Mouse (Mus musculus): Measurements from ENCODE around the gene Pdcl2.

Gene Pdcl2

DNA sequence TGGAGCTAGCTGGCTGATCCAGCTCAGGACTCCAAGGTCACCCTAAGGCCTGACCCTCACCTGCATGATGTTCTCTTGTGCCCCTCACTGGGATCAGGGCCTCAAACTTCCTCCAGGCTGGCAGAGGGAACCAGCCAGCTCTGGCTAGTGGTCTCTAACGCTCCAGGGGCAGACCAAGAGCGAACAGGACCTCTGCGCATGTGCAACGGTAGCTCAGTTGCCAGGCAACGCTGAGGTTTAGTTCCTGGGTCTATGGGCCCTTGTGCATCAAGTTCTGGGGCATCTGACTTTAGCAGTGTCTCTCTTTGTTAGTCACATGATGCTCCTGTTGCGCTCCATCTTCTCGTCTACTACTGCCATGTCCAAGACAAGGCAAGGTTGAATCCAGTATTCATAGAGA is at the start of gene Pdcl2:
Gene Pdcl2 (minus strand): TSS at position 204 of the 400 bp plus-strand sequence.
- CTCF ChIA-PET, result interaction anchor here in 2 of 4 experiments (0.6 to 0.7 kb wide), 2 partner anchors 100 to 123 kb away, joined by 3 to 4 read pairs; no protein-coding TSS in a partner anchor

DNA sequence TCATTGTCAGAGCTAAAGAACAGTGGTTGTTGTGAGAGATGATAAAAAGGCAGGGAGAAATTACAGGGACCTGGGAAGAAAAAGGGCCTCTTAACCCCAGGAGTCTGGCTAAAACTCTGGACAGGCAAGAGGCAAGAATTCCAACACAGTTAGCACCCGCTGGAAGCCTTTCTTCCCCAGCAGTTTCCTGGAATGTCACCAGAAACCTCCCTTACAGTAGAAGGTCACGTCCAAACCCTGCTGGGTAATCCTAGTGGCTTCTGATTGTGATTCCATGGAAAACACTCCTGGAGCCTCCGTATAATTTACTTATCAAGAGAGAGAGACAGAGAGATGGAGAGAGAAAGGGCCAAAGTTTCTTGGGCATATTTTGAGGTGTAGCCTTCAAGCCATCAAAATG is 48.3 kb upstream of the Pdcl2 start:
- POLR2A ChIA-PET, result no interaction called here
- CTCF ChIA-PET, result no interaction called here

More for the DNA sequence above, at the start of gene Pdcl2:
- POLR2A ChIA-PET, result interaction anchor here in 3 of 4 experiments (0.5 to 2.5 kb wide), 21 partner anchors 9 to 148 kb away, joined by 3 to 32 read pairs (median 4); partner anchors contain the start of genes Clock (in 3 of the 3) and Tmem165 (in 1 of the 3)

DNA sequence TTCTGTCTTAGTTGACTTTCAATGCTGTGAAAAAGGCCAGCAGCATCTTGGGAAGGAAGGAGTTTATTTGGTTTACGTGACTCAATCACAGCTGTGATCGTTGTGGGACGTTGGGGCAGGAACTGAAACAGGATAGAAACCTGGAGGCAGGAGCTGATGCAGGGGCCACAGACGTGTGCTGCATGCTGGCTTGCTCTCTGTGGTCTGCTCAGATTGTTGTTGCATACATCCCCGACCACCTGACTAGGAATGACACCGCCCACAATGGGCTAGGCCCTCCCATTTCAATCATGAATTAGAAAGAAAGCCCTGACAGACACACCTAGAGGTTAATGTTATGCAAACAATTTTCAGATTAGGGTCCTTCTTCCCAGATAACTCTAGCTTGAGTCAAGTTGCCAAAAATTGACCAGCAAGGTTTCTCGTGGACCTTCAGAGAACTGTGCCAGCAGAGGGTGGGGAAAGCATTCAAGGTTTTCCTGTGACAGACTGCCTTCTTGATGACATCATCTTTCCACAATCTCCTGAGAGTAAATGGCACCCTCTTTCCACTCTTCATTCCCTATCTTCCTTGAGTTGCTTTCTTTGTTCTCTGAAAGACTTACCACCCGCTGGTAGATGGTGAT is 38.4 kb upstream of the Pdcl2 start:
- POLR2A ChIA-PET, result interaction anchor here in 3 of 4 experiments (0.6 to 2.2 kb wide), 8 partner anchors 9 to 561 kb away, joined by 3 to 14 read pairs (median 4); partner anchors contain the start of genes Clock (in 1 of the 3) and Pdcl2 (in 1 of the 3)
- CTCF ChIA-PET, result no interaction called here

DNA sequence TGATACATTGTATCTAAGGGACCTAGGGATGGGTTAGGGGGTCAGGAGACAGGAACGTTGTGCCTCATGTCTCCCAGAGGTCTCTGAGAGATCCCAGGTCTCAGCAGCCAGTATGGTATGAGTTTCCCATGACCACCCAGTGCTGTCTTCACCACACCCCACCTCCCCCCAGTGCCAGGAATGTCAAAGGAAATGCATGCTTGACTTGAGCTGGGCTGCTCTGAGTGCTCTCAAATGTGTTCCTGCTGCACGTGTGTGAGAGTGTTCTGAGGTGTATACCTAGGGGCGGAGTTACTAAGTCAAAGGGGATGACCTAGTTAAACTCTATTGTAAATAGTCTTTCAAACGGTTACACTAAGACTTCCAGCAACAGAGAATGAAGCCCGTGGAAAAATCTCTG is 34.5 kb upstream of the Pdcl2 start:
- ChIA-PET POLR2A (no interaction called here), CTCF (interaction anchor here in 1 of 4 experiments (0.6 kb wide), 1 partner anchor 33 kb away, joined by 3 read pairs; no protein-coding TSS in a partner anchor)

DNA sequence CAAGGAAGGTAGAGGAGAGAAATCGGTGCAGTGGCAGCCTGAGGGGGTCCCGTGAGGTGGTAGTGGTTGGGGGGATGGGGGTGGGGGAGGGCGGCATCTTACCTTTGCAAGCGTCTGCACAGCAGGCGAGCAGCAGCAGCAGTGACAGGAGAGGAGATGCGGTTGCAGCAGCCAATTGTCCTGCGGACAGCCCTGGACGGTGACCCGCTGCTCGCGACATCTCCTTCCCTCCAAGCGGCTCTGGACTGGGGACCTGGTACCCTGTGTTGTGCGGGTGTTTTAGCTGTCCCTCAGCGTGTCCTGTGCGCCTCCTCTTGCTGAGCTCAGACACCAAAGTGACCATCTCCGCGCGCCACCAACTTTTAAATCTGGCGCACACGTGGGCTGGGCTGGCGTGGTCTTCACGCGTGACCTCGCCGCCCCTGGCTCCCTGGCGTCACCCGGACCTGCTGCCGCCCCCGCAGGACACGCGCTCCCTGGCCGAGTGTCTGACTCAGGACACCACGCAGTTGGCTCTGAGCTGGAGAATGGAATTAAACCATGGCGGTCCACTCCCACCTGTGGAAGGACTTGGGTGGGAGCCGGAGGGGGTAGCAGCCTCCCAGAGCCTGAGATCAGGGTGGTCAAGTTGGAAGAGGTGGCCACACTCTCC is 32.6 kb upstream of the Pdcl2 start, which contains the start of gene Nmu:
Gene Nmu (minus strand): TSS at position 336 of the 652 bp plus-strand sequence.
- POLR2A ChIA-PET, result no interaction called here
- CTCF ChIA-PET, result interaction anchor here in 2 of 4 experiments (0.5 to 0.6 kb wide), 2 partner anchors 83 to 576 kb away, joined by 3 to 6 read pairs; no protein-coding TSS in a partner anchor

DNA sequence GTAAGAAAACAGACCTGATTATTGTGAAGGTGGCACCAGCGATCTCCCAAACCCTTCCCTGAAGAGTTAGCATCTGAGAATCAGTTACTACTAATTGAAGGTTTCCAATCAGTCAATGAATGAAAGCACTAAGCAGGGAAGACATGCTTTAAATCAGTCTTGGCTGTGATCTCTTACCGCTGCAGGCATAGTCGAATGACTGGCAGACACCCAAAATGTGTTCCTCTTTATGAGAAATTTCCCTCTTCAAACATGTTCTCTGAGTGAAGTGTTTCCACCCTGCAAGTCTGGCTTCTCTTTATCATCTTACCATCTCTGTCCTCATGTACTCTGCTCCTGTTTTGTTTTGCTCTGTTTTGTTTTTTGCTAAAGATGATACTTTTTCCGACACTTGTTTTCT is 29.8 kb upstream of the Pdcl2 start:
- CTCF ChIA-PET, result interaction anchor here in 1 of 4 experiments (0.6 kb wide), 1 partner anchor 90 kb away, joined by 4 read pairs; no protein-coding TSS in a partner anchor
- POLR2A ChIA-PET, result interaction anchor here in 2 of 4 experiments (0.7 to 1.1 kb wide), 2 partner anchors 9 to 30 kb away, joined by 3 read pairs; partner anchors contain the start of gene Pdcl2 (in 1 of the 2)

DNA sequence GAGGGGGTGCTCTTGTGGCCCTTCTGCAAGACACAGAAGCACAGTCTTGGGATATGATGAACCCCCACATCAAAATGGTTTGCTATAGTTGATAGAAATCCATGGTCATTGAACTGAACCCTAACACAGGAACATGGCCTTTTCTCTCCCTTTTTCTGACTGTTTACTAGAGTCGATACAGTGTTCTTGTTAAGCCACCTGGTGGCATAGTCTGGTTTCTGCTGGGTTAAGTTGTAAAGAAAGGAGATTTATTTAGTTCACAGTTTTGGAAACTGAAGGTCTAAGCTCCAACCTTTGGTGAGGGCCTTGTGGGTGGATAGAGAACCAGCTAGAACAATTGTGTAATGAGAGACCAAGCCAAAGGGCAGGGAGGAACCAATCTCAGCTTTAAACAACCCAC is 29.1 kb upstream of the Pdcl2 start:
- POLR2A ChIA-PET, result interaction anchor here in 1 of 4 experiments (1.1 kb wide), 1 partner anchor 10 kb away, joined by 3 read pairs; no protein-coding TSS in a partner anchor
- CTCF ChIA-PET, result no interaction called here

DNA sequence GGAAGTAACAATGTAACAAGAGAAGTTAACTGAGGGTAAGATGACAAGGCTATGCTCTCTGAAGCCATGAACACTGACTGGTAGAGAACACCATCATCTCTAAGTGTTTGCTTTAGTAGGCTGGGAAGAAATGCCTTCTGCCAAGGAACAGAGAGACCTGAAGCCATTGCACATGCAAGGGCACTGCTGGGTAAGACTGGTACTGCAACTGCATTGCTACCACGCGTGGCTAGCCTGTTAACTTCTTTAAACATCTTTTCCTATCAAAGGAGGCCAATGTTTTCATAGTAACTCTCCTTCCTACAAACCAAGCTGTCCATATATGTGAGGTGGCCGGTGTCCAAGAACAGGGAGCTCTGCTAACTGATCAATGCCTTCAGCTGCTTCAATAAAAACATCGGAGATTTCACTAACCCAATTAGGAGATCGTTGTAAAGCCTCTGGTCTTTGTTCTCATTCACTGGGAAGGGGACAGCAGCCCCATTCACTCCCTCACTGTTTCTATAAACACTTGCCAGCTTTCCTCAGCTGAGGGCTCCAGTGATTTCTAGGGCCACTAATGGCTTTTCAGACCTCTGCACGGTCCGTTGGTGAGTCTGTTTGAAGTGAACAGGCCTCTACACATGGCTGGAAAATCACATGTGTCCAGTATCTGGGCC is 21.1 kb upstream of the Pdcl2 start:
- POLR2A ChIA-PET, result interaction anchor here in 1 of 4 experiments (0.6 to 1.1 kb wide), 2 partner anchors 11 to 31 kb away, joined by 3 read pairs; no protein-coding TSS in a partner anchor

DNA sequence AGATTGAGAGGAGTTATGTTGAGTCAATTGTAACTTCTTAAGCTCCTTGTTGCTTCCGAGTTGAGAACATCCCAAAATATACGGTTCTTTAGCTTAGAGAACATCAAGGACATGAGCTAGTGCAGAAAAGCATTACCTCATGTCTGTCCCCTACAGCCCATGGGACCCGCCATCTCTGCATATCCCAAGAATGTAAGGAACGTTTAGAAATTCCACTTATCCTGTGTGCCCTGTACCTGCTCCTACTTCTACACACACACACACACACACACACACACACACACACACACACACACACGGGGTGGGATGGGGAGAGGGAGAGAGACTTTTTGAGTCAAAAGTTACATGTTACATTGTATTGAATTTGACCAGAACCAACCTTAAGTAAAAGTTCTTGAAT is 20.6 kb upstream of the Pdcl2 start:
- CTCF ChIA-PET, result interaction anchor here in 1 of 4 experiments (0.6 kb wide), 1 partner anchor 328 kb away, joined by 3 read pairs; no protein-coding TSS in a partner anchor

More for the DNA sequence above, 21.1 kb upstream of the Pdcl2 start:
- CTCF ChIA-PET, result interaction anchor here in 1 of 4 experiments (0.6 kb wide), 1 partner anchor 329 kb away, joined by 3 read pairs; no protein-coding TSS in a partner anchor

DNA sequence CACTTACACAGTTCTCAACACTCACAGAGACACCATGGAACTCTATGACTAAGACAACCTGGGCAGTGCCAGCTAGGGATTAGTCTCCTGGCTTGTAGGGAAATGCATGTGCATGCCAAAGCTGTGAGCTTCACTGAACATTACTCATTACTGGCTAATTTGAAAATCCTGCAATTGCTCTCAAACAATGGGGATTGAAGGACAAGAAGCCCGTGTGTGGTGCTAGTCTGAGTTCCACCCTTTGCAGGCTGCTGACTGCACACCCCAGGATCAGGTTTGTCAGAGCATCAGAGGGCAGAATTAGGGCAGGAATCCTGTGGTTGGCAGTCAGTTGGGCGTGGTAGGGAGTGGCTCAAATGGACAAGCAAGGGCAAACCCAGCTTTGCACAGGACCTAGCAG is 15.2 kb upstream of the Pdcl2 start:
- POLR2A ChIA-PET, result interaction anchor here in 1 of 4 experiments (0.5 to 1.4 kb wide), 3 partner anchors 8 to 62 kb away, joined by 3 read pairs; no protein-coding TSS in a partner anchor
- CTCF ChIA-PET, result no interaction called here

More for the DNA sequence above, 20.6 kb upstream of the Pdcl2 start:
- POLR2A ChIA-PET, result interaction anchor here in 2 of 4 experiments (0.6 to 1.3 kb wide), 2 partner anchors 10 to 18 kb away, joined by 3 read pairs; no protein-coding TSS in a partner anchor

DNA sequence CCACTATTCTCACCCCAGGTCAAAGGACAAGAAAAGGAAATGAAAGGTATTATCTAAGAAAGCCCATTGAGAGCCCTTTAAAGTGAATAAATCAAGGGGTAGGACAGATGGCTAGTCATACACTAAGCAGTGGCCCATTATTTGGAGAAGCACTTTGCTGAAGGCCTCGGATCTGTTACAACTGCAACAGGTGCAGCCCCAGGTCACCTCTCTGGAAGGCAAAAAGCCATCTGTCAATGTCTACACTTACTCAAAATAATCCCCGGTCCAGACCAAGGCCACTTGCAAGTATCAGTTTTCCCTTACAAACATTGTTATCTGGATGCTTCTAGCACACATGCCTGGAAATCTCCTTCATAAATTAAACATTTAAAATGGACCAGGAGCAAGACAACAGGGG is 10.0 kb upstream of the Pdcl2 start:
- CTCF ChIA-PET, result no interaction called here
- POLR2A ChIA-PET, result interaction anchor here in 2 of 4 experiments (0.5 to 0.9 kb wide), 3 partner anchors 11 to 17 kb away, joined by 3 read pairs; no protein-coding TSS in a partner anchor

DNA sequence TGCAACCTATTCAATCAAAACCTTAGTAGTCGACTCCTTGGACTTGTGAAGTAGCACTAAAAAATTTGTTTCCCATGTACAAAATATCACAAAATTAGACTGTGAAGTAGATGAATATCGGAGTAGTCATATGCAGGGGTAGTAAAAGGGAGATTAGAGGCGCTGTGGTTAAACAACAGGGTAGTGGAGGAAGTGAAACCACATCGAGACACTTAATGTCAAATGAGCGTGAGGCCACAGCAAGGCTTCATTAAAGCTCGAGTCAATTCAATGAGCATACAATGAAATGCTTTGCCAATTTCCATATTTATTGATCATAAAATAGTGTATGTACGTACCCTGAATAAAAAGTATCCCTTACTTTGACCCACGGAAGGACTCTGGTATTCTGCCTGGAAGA is 6.1 kb upstream of the Pdcl2 start:
- CTCF ChIA-PET, result no interaction called here
- POLR2A ChIA-PET, result interaction anchor here in 2 of 4 experiments (1.3 to 1.4 kb wide), 2 partner anchors 9 to 16 kb away, joined by 3 to 5 read pairs; no protein-coding TSS in a partner anchor

DNA sequence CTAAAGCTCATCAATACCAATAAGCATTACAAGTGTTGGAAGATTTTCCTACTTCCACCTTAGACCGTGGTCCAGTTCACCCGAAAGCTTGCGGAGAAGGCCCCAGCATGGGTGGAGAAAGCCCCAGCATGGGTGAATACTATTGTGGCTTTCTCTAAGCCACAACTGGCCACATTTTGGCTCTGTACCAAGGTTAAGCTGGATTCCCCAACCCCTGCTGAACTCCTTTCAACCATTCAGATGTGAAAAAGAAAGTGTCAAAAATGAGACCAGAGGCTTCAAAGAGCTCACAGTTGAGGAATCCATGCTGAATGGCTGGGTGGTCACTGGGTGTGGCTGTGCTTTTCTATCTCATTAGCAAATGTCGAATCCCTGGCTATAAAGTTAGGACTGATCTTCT is 2.9 kb upstream of the Pdcl2 start:
- ChIA-PET CTCF (no interaction called here), POLR2A (interaction anchor here in 3 of 4 experiments (0.6 to 1.8 kb wide), 3 partner anchors 8 to 16 kb away, joined by 3 to 10 read pairs (median 6); no protein-coding TSS in a partner anchor)

DNA sequence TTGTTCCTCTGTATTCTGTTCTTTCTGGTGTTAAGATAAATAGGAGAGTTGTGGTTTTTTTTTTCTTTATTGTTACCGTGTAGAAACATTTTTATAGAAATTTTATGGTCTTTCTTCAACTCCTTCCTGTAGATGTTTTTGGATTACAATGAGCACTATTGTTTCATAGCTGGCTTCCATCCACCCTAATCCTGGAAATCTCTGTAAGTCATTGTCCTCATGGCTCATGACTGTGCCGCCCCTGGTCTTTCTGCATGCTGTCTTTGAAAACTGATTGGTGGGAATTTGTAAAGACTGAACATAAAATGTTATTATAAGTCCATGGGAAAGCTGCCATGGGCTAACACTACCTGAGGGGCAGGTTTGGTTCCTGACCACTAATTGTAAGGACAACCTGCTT is 3.7 kb downstream of the Pdcl2 start:
- ChIA-PET CTCF (no interaction called here), POLR2A (no interaction called here)

DNA sequence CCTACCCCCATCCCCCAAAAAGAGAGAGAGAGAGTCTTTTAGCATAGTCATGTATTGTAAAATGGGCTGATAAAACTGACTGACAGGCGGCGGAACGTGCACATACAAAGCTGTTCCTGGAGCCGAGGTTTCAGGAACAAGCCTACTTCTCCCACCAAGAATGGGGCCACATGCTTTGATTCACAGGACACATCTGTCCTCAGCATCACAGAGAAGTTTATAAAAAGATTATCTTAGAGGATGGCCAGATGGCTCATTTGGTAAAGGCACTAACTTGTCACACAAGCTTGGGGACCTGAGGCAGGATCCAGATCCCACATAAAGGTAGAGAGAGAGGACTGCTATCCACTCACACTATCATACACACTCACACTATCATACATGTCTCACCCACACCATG is 5.8 kb downstream of the Pdcl2 start:
- ChIA-PET CTCF (no interaction called here), POLR2A (interaction anchor here in 1 of 4 experiments (1.0 kb wide), 1 partner anchor 21 kb away, joined by 3 read pairs; no protein-coding TSS in a partner anchor)

DNA sequence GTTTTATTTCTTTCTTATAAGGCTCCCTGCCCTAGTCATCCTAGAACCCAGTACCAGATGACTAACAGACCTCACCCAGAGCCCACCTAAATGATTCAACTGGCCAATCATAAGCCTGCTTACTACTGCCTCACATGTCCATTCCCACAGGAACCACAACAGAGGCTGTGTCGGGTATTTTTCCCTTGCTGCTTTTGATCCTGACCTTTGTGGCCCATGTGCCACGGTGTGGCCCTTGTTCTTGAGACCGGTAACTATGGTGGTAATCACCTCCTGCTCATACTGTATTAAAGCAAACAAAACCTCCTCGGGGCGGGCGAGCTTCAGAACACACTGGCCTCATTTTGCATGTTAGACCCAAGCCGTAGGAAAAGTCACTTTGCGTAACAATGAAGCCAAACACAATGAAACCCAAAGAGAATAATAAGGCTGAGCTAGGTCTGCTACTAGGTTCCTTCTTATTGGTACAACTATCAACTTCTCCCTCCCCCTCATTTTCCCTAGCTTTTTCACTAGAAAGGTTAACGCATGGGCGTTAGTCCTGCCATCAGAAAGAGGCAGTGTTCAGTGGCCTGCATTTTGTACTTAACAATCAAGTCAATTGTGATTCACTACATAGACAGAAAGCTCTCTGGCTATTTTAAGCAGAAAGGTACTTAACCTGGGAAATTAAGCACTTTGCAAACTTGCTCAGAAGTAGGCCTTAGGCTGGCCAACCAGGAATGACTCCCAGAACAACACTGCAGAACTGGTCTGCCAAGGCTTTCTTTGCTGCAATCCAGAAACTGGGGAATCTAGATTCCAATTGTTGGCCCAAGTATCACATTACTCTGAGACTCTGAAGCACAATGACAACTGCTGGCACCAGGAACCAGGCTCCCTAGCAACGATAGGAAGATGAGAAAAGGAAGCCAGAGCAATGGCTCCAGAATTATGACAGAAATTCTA is 9.4 kb downstream of the Pdcl2 start:
- POLR2A ChIA-PET, result interaction anchor here (0.7 to 4.2 kb wide), 34 partner anchors 9 to 747 kb away, joined by 3 to 45 read pairs (median 4); partner anchors contain the start of genes Clock (in 4 of the 4), Pdcl2 (in 3 of the 4), Kit (in 1 of the 4) and Srd5a3 (in 1 of the 4)
- CTCF ChIA-PET, result interaction anchor here in 3 of 4 experiments (0.6 to 1.1 kb wide), 3 partner anchors 34 to 1702 kb away, joined by 4 to 6 read pairs (median 5); no protein-coding TSS in a partner anchor

DNA sequence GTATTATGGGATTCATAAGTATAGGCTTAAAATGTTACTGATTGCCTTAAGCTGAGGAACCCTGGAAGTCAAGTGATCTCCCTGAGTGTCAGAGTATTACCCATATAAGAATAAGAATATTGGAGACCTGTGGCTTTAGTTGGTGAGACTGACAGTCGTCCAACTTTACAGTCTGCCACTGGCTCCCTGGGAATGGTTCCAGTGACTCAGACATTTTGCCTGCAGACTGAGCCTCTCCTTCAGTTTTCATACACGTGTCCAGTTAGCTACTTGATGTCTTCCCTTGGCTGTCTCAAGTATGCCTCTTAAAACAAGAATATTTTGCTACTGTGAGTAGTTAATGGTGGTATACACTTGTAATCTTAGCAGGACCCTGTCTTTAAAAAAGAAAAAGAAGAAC is 22.8 kb downstream of the Pdcl2 start:
- ChIA-PET CTCF (no interaction called here), POLR2A (interaction anchor here in 1 of 4 experiments (1.8 kb wide), 1 partner anchor 13 kb away, joined by 4 read pairs; no protein-coding TSS in a partner anchor)

Measured in embryonic stem cell, embryonic (primary cell).